Mouse (Mus musculus): Measurements from ENCODE around the gene Slc22a4. TPM values are rescaled to one million over a fixed set of nuclear protein-coding genes. Genes with fewer than 3 reads are reported as not detected.

Gene Slc22a4
- total RNA-seq, 2 experiments from 2014 or later = 15.3 to 23.6 TPM

Other genes with a start within 250 kb of the Slc22a4 start
- 0.93 and 2.4 TPM in 2 replicates for gene Gm12216, start 168.8 kb downstream of the Slc22a4 start, total RNA-seq (2015)
- gene Gm12216, start 168.8 kb downstream of the Slc22a4 start, total RNA-seq (2017) = 0.21 and 2.2 TPM in 2 replicates
- gene Slc22a5, start 136.4 kb downstream of the Slc22a4 start, total RNA-seq (2015) = 8.3 and 11.3 TPM in 2 replicates
- 8.0 and 12.7 TPM in 2 replicates for gene Slc22a5, start 136.4 kb downstream of the Slc22a4 start, total RNA-seq (2017)
- 1.4 and 3.0 TPM in 2 replicates for gene Slc22a21, start 47.8 kb downstream of the Slc22a4 start, total RNA-seq (2015)
- 0.71 and 2.3 TPM in 2 replicates for gene Slc22a21, start 47.8 kb downstream of the Slc22a4 start, total RNA-seq (2017)
- gene Pdlim4, start 40.9 kb upstream of the Slc22a4 start, total RNA-seq (2015) = not detected in 2 replicates
- 0.17 TPM in 1 of 2 replicates, not detected in the other for gene Pdlim4, start 40.9 kb upstream of the Slc22a4 start, total RNA-seq (2017)
- gene P4ha2, start 72.0 kb upstream of the Slc22a4 start, total RNA-seq (2015) = 0.05 and 0.15 TPM in 2 replicates
- 0.21 and 0.44 TPM in 2 replicates for gene P4ha2, start 72.0 kb upstream of the Slc22a4 start, total RNA-seq (2017)
- gene Csf2, start 221.6 kb upstream of the Slc22a4 start, total RNA-seq (2015) = not detected in 2 replicates
- gene Csf2, start 221.6 kb upstream of the Slc22a4 start, total RNA-seq (2017) = not detected in 2 replicates
- gene Il3, start 239.2 kb upstream of the Slc22a4 start, total RNA-seq (2015) = not detected in 2 replicates
- not detected in 2 replicates for gene Il3, start 239.2 kb upstream of the Slc22a4 start, total RNA-seq (2017)

Data from megakaryocyte progenitor cell, adult 5-6 weeks (primary cell).